Mouse (Mus musculus) testis, adult 2 months (tissue): ENCODE data around the gene Rbfox1.

Experiments
- CTCF ChIP-seq: fragments of 200-500 bp; IDR thresholded peaks from 2 replicates; pipeline ENCODE4 v1.5.1; 2012; ENCODE audit warnings: low read depth, mild to moderate bottlenecking, inconsistent platforms, low read length, moderate library complexity; ENCODE audit not compliant: control insufficient read depth, insufficient read depth, insufficient replicate concordance
- POLR2A ChIP-seq: fragments of 200-500 bp; IDR thresholded peaks from 2 replicates; pipeline ENCODE4 v1.6.1; 2012; ENCODE audit warnings: low read depth, mild to moderate bottlenecking, inconsistent platforms, low read length, moderate library complexity; ENCODE audit not compliant: control insufficient read depth

DNA sequence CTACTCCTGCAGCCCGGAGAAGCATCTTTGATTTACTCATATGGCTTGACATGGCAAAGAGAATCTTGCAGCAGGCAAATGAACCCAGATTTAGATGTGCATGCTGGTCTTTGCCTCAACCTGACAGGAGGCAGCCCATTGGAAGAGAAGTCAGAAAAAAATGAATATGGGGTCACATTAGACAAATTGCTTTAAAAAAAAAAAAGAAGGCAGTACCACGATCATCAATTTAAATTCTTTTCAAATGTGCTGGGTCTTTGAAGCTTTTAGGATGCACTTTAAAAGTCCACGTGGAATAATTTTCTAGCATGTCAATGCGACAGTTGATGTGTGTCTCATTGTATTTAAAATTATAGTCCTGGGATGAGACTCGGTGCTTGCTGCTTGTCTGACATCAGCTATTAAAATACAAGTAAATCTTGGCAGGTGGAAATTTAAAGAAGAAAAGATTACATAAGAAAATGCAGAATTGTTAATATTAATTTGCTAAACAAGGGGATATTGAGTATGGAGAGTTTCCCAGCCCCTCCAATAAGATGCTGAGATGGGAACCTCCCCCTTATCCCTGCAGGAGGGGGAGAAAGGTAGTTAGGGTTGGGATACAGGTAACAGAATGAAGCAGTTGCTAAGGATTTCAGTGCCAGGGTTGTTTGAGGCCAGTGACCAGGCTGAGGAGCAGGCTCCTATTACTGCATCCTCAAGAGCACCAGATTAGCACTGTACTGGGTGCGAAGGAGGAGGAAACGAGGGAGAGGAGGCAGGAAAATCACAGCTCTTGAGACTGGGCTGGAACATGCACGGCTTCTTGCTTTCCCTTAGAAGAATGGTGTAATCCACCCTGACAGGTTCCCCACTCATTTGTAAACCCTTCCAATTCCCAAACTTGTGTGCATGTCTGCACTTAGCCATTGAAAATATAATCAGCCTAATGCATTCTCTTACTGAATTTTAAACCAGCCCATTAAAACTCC, 1274.0 kb downstream of the Rbfox1 start:
- no peak for TF ChIP-seq CTCF
- TF ChIP-seq POLR2A: no peak
